Mouse (Mus musculus): ENCODE measurements around the gene Rhob. TPM values are rescaled to one million over a fixed set of nuclear protein-coding genes. Genes with fewer than 3 reads are reported as not detected.

Rhob gene
- polyA plus RNA-seq, 1 experiment from 2014 or later: 113 TPM

DNA sequence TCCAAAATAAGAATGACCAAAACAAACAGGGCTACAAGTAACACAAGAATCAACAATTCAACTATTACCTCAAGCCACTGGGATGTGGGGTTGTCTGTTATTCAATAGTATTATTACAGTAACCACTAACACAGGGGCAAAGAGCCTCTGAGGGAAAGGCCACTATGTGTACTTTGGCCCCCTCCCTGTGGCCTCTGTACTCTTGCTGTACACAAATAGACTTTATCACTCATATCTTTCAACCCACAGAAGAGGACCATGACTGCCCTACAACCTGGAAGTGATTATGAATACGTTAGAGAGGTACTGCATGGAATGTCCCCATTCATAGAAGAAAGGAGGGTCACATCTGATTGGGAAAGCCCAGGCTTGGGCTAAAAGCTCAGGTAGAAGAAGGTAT is 35.1 kb upstream of the Rhob start:
- H3K36me3 ChIP-seq (replicated peaks; ENCODE audit: control insufficient read depth, insufficient read depth): no peaks in the 10 kb centered on the region
- no peak for ATAC-seq (ENCODE audit: low FRiP score)
- 82% methylated on average over 1 of the region's 1 CpGs for WGBS
- no peak overlapping the region for H3K27ac ChIP-seq
- no peaks in the 10 kb centered on the region for H3K27me3 ChIP-seq (ENCODE audit: control insufficient read depth, insufficient read depth, low read length)
- H3K4me2 ChIP-seq (replicated peaks): no peak overlapping the region
- H3K9ac ChIP-seq: no peak overlapping the region
- H3K4me1 ChIP-seq (replicated peaks; ENCODE audit: control insufficient read depth, insufficient read depth, low read length): no peaks in the 10 kb centered on the region
- no peaks in the 10 kb centered on the region for H3K9me3 ChIP-seq (ENCODE audit: control insufficient read depth, low read length)
- no peak for DNase-seq (ENCODE audit: low spot score)
- no peak overlapping the region for H3K4me3 ChIP-seq (replicated peaks; ENCODE audit: low read length)

DNA sequence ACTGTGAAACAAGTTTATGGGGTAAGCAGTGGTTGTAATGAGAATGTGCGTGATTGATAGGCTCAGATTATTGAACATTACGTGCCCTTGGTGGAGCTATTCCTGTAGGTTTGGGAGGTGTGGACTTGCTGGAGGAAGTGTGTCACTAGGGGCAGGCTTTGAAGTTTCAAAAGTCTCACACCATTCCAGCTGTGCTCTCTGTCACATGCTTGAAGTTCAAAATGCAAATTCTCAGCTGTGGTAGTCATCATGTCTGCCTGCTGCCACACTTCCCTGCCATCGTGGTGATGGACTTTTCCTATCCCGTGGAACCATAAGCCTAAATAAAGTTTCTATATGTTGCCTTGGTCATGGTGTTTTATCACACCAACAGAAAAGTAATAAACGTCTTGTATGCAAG is 28.0 kb upstream of the Rhob start:
- H3K9me3 ChIP-seq (ENCODE audit: control insufficient read depth, low read length): no peaks in the 10 kb centered on the region
- ATAC-seq (ENCODE audit: low FRiP score) (no peak), DNase-seq (ENCODE audit: low spot score) (no peak)
- no peak overlapping the region for H3K4me3 ChIP-seq (replicated peaks; ENCODE audit: low read length)
- no peaks in the 10 kb centered on the region for H3K27me3 ChIP-seq (ENCODE audit: control insufficient read depth, insufficient read depth, low read length)
- H3K4me1 ChIP-seq (replicated peaks; ENCODE audit: control insufficient read depth, insufficient read depth, low read length): no peaks in the 10 kb centered on the region
- H3K27ac ChIP-seq: no peak overlapping the region
- 83% methylated on average over 5 of the region's 5 CpGs for WGBS
- H3K9ac ChIP-seq: no peak overlapping the region
- H3K4me2 ChIP-seq (replicated peaks): no peak overlapping the region
- H3K36me3 ChIP-seq (replicated peaks; ENCODE audit: control insufficient read depth, insufficient read depth): no peaks in the 10 kb centered on the region

DNA sequence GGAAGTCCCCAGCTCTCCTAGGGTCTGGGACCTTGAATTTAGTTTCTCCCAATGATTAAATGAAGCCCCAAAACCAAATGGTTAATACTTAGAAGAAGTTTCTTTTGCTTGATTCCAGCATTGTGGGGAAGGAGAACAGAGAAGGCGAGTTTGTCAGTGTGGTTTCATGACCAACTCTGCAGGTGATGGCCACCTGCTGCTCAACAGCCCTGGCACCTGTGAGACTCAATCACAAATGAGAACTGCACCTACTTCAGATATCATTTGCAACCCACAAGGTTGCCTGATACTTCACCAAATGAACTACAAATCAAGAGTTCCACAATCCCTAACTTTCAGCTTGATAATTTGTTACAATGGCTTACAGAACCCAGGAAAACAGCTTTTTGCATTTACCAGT is 27.4 kb upstream of the Rhob start:
- Histone ChIP-seq H3K27ac (no peak overlapping the region), H3K36me3 (replicated peaks; ENCODE audit: control insufficient read depth, insufficient read depth) (no peaks in the 10 kb centered on the region), H3K4me2 (replicated peaks) (no peak overlapping the region), H3K27me3 (ENCODE audit: control insufficient read depth, insufficient read depth, low read length) (no peaks in the 10 kb centered on the region), H3K4me1 (replicated peaks; ENCODE audit: control insufficient read depth, insufficient read depth, low read length) (no peaks in the 10 kb centered on the region), H3K9me3 (ENCODE audit: control insufficient read depth, low read length) (no peaks in the 10 kb centered on the region), H3K4me3 (replicated peaks; ENCODE audit: low read length) (no peak overlapping the region), H3K9ac (no peak overlapping the region)
- 79% methylated on average over 1 of the region's 1 CpGs for WGBS
- no peak for DNase-seq (ENCODE audit: low spot score)
- no peak for ATAC-seq (ENCODE audit: low FRiP score)

DNA sequence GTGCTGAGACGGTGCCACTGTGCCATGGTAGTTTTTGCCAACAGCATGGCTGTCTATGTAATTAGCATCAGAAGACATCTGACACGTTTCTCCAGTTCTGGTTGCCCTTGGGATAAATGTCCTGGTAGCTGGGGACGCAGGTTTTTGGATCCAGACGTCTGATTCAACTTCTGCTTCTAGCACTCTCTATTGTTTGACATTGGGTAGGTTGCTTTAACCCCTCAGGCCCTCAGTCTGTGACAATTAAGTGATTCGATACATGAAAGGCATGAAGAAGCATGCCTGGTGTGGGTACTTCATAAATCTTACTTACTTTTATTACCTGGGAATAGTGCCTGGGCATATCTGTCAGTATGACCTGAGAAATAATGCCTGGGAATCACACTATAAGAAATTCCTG is 24.3 kb upstream of the Rhob start:
- DNase-seq (ENCODE audit: low spot score): no peak
- H3K27me3 ChIP-seq (ENCODE audit: control insufficient read depth, insufficient read depth, low read length): no peaks in the 10 kb centered on the region
- no peak for ATAC-seq (ENCODE audit: low FRiP score)
- no peak overlapping the region for H3K27ac ChIP-seq
- no peak overlapping the region for H3K4me2 ChIP-seq (replicated peaks)
- no peaks in the 10 kb centered on the region for H3K4me1 ChIP-seq (replicated peaks; ENCODE audit: control insufficient read depth, insufficient read depth, low read length)
- no peaks in the 10 kb centered on the region for H3K9me3 ChIP-seq (ENCODE audit: control insufficient read depth, low read length)
- H3K9ac ChIP-seq: no peak overlapping the region
- WGBS: 60% methylated on average over 5 of the region's 5 CpGs
- no peak overlapping the region for H3K4me3 ChIP-seq (replicated peaks; ENCODE audit: low read length)
- no peaks in the 10 kb centered on the region for H3K36me3 ChIP-seq (replicated peaks; ENCODE audit: control insufficient read depth, insufficient read depth)

DNA sequence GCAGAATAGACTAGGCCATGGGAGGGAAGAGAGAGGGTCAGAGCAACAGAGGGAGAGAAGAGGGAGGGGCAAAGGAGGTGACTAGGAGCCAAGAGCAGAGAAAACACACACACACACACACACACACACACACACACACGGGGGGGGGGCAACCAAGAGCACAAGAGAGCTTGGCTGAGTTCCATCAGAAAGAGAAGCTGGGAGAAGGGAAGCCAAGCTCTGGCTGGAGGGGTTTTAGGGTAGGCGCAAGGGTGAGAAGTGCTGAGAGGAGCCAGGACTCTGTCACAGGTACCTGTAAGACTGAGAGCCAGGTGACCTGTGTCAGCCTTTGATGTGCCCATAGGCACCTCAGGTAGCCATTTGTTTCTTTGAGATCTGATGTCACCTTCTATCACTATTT is 22.9 kb upstream of the Rhob start:
- WGBS: 47% methylated on average over 2 of the region's 2 CpGs
- Histone ChIP-seq H3K36me3 (replicated peaks; ENCODE audit: control insufficient read depth, insufficient read depth) (no peaks in the 10 kb centered on the region), H3K27ac (no peak overlapping the region), H3K4me3 (replicated peaks; ENCODE audit: low read length) (no peak overlapping the region), H3K4me2 (replicated peaks) (no peak overlapping the region), H3K4me1 (replicated peaks; ENCODE audit: control insufficient read depth, insufficient read depth, low read length) (no peaks in the 10 kb centered on the region), H3K27me3 (ENCODE audit: control insufficient read depth, insufficient read depth, low read length) (no peaks in the 10 kb centered on the region), H3K9ac (no peak overlapping the region), H3K9me3 (ENCODE audit: control insufficient read depth, low read length) (no peaks in the 10 kb centered on the region)
- ATAC-seq (ENCODE audit: low FRiP score) (no peak), DNase-seq (ENCODE audit: low spot score) (no peak)

DNA sequence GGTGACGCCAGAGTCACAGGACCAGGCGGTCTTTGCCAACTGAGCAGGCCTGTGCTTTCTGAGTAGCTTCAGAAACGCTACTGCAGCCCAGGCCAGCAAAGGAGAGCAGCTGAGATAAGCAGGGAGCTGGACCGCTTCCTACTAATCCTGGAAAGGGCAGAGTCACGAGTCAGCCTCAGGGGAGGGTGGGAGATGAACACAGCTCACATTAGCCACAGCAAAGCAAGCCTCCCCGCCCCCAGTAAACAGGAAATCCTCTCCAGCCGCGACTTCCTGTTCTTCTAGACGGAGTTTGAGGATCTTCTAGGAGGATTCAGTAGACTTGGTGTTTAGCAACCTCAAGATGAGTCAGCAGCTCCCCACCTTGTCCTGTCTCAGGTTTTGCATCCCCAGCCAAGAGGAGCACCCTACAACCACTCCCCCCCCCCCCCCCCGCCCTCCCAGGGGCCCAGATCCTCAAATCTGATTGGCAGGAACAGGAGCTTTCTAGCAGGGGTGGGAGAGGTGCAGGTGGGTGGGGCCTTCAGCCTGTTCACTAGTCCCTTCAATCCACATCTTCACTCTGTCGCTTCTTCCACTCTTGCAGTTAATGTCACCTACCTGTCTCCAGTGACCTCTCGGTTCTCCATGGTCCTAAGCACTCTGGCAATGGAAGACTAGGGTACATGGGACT is 21.7 kb upstream of the Rhob start:
- Histone ChIP-seq H3K36me3 (replicated peaks; ENCODE audit: control insufficient read depth, insufficient read depth) (no peaks in the 10 kb centered on the region), H3K9me3 (ENCODE audit: control insufficient read depth, low read length) (no peaks in the 10 kb centered on the region), H3K4me1 (replicated peaks; ENCODE audit: control insufficient read depth, insufficient read depth, low read length) (no peaks in the 10 kb centered on the region), H3K9ac (no peak overlapping the region), H3K27me3 (ENCODE audit: control insufficient read depth, insufficient read depth, low read length) (no peaks in the 10 kb centered on the region), H3K27ac (no peak overlapping the region), H3K4me3 (replicated peaks; ENCODE audit: low read length) (no peak overlapping the region), H3K4me2 (replicated peaks) (no peak overlapping the region)
- ATAC-seq (ENCODE audit: low FRiP score) (no peak), DNase-seq (ENCODE audit: low spot score) (no peak)
- WGBS: 65% methylated on average over 11 of the region's 12 CpGs

DNA sequence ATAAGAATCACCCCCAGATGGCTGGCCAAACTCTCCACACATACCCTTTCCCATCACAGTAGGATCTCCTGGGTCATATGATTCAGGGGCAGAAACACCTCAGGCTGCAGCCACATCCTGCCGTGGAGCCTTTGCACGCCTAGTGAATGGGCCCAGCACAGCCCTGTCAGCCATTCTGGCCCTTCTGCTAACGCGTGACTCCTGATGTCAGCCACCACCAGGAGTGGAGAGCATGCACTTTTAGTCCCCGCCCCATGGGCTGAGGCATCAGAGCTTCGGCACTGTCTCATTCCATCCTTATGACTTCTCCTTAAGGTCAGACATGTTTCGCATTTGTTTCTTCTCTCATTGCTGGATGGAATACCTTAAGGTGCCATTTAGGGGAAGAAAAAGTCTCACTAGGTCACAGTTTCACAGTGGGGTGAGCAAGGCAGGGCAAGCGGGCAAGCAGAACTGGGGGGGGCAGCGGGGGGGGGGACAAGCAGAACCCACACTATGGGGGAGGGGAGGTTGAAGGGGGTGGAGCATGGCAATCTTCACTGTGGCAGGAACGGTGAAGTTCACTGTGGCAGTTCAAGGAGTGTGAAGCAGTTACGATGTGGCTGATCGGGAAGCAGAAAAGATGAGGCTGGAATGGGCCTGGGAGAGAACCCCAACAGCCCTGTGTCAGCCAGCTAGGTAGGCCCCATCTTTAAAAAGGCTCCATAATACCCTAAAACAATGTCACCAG is 19.8 kb upstream of the Rhob start:
- Histone ChIP-seq H3K4me1 (replicated peaks; ENCODE audit: control insufficient read depth, insufficient read depth, low read length) (no peaks in the 10 kb centered on the region), H3K9me3 (ENCODE audit: control insufficient read depth, low read length) (no peaks in the 10 kb centered on the region), H3K4me2 (replicated peaks) (no peak overlapping the region), H3K36me3 (replicated peaks; ENCODE audit: control insufficient read depth, insufficient read depth) (no peaks in the 10 kb centered on the region), H3K9ac (no peak overlapping the region), H3K27ac (no peak overlapping the region), H3K27me3 (ENCODE audit: control insufficient read depth, insufficient read depth, low read length) (no peaks in the 10 kb centered on the region), H3K4me3 (replicated peaks; ENCODE audit: low read length) (no peak overlapping the region)
- 56% methylated on average over 12 of the region's 12 CpGs for WGBS
- DNase-seq (ENCODE audit: low spot score) (no peak), ATAC-seq (ENCODE audit: low FRiP score) (no peak)

DNA sequence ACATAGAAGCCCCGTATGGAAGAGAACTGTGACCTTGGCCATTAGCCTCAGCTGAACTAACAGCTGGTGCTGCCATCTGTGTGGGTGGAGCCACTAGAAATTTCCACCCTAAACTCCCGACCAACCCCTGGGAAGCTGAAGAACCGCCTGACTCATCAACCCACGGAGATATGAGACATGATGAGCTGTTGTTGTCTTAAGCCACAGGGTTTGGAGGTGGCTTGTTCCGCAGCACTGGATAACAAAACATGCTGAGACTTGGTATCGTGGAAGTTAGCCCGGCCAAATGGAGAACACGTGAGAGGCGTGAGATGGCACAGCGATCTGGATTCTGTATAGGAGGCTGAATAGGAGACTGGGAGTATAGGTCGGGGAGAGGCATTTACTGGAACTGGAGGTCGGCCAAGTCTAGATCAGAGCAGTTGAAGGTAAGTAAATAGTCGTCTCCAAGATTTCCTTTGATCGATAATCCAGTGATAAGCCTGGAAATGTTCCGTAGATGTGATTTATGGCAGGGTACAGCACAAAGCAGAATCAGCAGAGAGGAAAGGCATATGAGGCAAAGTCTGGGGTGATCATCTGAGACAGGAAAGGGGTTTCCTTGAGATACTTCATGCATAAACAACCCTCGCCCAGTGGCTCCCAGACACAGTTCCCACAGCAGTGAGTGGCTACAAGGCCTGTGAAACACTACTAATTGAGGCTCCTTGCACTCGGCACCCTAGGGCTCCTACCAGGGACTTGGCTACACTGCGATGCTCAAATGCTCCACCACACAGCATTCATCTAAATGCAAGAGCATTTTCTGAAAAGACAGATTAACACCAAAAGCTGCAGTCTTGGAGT is 11.5 kb upstream of the Rhob start:
- ATAC-seq (ENCODE audit: low FRiP score) (peak; percentile 14; the same call in 1 of the 2 replicates), DNase-seq (ENCODE audit: low spot score) (no peak)
- 74% methylated on average over 18 of the region's 18 CpGs for WGBS
- Histone ChIP-seq H3K27me3 (ENCODE audit: control insufficient read depth, insufficient read depth, low read length) (no peaks in the 10 kb centered on the region), H3K4me3 (replicated peaks; ENCODE audit: low read length) (no peak overlapping the region), H3K4me2 (replicated peaks) (no peak overlapping the region), H3K4me1 (replicated peaks; ENCODE audit: control insufficient read depth, insufficient read depth, low read length) (no peaks in the 10 kb centered on the region), H3K36me3 (replicated peaks; ENCODE audit: control insufficient read depth, insufficient read depth) (no peaks in the 10 kb centered on the region), H3K9ac (no peak overlapping the region), H3K27ac (no peak overlapping the region), H3K9me3 (ENCODE audit: control insufficient read depth, low read length) (no peaks in the 10 kb centered on the region)

DNA sequence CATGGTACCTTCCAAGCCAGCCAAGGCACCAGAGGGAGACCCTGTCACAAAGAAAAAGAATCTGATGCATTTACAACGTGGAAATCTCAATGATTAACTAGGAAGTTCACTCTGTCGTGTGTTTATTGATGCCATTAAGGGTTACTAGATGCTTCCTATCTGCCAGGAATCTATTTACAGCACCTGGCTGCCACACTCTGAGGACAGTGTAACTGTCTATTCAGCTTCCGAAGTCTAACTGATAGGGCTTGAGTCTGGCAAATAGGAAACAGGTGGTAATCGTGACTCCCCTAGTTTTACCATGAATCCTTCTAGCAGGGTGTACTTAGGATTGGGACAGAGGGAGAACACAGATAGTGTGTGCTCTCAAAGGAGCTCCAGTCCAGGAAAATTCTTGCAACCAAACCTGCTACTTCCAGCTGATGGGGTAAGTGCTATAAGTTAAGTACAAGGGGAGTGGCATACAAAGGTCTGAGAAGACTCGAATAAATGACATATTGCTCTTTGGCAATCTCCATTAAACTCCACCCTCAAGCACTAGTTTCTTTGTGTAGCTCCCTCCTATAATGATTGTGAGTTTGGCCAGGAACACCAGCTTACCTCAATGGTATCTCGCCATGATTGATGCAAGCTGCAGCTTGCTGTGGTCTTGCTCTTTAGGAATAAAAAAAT is 10.6 kb upstream of the Rhob start:
- no peaks in the 10 kb centered on the region for H3K9me3 ChIP-seq (ENCODE audit: control insufficient read depth, low read length)
- ATAC-seq (ENCODE audit: low FRiP score) (no peak), DNase-seq (ENCODE audit: low spot score) (no peak)
- 79% methylated on average over 6 of the region's 6 CpGs for WGBS
- H3K4me1 ChIP-seq (replicated peaks; ENCODE audit: control insufficient read depth, insufficient read depth, low read length): no peaks in the 10 kb centered on the region
- H3K27me3 ChIP-seq (ENCODE audit: control insufficient read depth, insufficient read depth, low read length): no peaks in the 10 kb centered on the region
- no peak overlapping the region for H3K27ac ChIP-seq
- no peak overlapping the region for H3K4me3 ChIP-seq (replicated peaks; ENCODE audit: low read length)
- no peaks in the 10 kb centered on the region for H3K36me3 ChIP-seq (replicated peaks; ENCODE audit: control insufficient read depth, insufficient read depth)
- H3K4me2 ChIP-seq (replicated peaks): no peak overlapping the region
- H3K9ac ChIP-seq: no peak overlapping the region
